Mouse (Mus musculus) layer of hippocampus, adult 8-10 months (tissue): ENCODE data around the gene Atp6ap1l. TPM values are rescaled to one million over a fixed set of nuclear protein-coding genes. Genes with fewer than 3 reads are reported as not detected.

ENCODE experiments used
- DNase-seq, 2 experiments: peaks; one replicate each; pipeline ENCODE4 v3.0.0; 2022; ENCODE audit warnings: low spot score in 2 of 2
- total RNA-seq, 4 experiments: library from RNA; stranded (reverse); gene quantifications; 2 replicates each; pipeline ENCODE4 v1.2.4; 2022

Gene Atp6ap1l
- total RNA-seq, 4 experiments from 2014 or later = 1.8 to 5.2 (median 2.3) TPM

DNA sequence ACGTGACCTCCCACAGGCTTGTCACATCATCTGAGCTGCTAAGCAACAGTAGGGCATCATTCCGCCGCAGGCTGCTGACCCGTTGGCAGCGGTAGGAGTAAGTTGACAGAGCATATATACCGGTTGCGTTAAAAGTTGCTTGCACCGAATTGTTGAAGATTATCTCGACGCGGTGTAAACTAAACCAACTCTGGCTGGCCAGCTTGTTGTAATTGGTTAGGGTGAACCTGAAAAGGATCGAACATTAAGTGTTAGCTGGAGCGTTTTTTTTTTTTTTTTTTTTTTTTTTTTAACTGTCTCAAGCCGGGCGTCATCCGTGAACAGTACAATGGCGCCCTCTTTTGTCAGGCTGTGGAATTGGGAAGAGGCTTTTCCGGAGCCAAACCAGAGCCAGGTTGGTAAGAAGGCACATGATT lies 18.6 kb downstream of the Atp6ap1l start:
- peak; percentile 41 to 79 for DNase-seq

DNA sequence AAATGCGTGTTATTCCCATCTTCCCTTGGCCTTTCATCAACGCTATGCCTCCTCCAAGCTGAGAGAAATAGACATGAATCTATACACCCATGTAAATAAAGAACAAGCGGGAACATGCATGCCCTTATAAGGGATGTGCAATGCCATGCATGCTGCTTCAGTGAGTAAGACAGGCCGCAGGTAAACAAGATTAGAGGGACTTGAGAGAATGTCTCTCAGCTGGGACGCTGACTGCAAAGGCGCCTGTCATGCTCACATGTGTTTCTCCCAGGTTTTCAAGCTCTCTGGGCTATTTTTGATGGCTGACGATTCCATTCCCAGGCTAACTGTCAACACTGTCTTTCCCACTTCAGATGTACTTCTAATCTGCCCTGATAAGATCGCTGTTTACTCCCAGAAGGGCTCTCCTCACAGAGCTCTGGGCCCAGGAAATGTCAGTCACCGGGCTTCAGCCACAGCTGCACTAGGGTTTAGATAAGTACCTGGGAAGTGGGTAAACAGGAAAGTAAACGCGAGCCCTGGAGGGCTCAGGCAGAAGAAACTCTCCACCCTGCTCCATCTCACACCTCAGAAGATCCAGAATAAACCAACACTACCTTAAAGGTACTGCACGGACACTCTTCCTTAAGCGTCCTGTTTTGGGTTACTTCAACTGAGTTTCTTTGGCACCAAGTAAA lies 19.2 kb downstream of the Atp6ap1l start:
- DNase-seq = no peak

DNA sequence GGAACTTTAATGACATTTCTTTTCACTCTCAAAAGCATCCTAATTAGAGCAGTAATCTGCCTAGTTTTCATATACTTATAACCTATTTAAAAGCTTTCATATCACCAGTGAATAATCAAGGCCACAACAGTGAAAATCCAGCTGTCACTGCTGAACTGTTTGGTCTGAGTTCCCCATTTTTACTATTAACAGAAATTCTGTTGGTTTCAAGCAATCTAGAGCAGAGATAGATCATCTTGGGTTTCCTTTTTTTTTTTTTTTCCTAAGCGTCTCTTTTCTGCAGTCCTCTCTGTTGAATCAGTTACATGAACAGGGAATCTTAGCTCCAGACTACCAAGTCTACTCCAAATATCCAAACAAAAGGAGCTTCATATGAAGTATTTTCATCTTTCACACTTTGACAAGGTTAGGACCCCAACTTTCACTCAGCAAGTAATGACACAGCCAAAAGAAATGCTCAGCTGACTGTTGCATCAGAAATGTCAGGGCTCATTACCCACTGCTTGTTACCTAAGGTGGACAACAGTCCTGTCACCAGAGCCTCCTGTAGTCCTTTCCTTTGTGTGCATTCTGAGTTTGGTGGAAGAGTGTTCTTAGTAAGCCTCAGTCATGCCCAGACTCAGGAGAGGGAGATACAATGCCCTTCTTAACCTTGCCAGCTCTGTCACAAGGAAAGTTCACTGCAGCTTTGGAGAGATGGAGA lies 23.3 kb downstream of the Atp6ap1l start:
- DNase-seq = no peak

- no peak for DNase-seq
Observed at GRCm38 (mm10) chr13:90871579-90871978, 33.6 kb downstream of the Atp6ap1l start.

DNA sequence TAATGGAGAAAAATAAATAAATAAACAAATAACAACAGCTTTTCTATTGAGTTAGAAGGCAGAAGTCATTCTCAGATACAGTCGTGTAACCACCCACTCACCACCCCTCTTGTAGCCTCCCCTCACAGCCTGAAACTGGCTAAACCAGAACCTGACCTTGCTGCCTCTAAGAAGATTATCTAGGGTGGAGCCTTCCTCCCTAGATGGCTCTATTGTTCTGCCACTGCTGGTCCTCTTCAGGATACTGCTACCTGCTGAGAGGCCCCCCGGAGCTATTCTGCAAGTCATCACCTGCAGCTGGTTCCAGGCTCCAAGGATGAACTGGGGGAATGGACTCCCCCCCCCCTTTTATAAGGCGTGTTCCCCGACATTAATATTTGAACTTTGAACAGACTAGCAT lies 36.0 kb downstream of the Atp6ap1l start:
- no peak for DNase-seq

GRCm38 (mm10) chr13:90862138-90862537 lies 43.0 kb downstream of the Atp6ap1l start:
- DNase-seq = no peak

GRCm38 (mm10) chr13:90860888-90861431 lies 44.2 kb downstream of the Atp6ap1l start:
- DNase-seq = no peak

- DNase-seq = no peak
Observed at GRCm38 (mm10) chr13:90852727-90853630, 52.2 kb downstream of the Atp6ap1l start.

DNA sequence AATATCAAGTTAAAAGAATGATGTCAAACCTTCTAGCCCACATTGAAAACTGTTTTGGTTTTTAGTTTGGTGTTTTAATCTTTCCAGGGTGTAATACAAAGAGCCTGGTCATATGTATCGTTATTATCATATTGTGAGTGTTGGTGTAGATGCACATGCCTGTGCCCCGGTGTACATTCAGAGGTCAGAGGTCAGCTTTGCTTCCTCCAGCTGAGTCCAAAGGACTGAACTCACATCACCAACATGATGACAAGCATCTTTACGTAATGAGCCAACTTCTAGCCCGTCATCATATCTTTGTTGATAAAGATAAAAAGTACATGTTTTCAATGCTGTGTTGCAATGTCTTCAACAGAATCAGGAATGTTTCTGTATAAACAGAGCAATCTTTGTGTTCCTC lies 53.4 kb downstream of the Atp6ap1l start:
- DNase-seq = no peak

DNA sequence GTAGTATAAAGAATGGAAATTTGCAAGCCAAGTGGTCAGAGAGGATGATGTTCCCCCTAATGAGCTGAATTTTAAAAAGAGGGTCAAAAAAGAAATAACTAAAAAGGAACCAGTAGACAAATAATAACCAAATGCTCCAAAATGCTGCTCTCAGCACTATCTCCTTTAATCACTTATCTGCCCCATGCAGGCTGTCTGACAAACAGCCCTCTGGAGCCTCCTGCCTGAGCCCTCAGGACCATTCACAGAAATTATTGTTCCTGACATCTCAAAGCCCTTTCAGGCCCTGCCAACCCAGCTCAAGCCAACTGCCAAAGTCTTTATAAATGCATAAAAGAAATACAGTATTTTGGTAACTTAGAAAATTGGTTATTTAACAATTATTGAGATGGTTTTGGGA lies 61.0 kb downstream of the Atp6ap1l start:
- DNase-seq = no peak

DNA sequence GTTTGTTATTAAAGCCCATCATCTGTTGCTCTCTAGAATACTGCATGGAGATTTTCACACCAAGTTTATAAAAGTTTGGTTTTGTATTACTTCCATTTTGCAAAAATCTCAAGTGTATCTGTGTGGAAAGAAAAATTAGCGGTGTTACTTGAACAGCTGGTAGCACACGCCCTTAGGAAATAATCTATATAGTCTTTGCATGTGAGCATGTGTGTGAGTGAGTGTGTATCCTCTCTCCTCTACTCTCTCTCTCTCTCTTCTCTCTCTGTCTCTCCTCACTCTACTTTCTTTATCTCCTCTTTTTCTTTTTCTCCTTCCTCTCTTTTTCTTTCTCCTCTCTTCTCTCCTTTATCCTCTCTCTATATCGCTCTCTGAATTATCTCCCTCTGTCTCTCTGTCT lies 61.7 kb downstream of the Atp6ap1l start:
- DNase-seq = no peak

- no peak for DNase-seq
Observed at GRCm38 (mm10) chr13:90841213-90841553, 64.0 kb downstream of the Atp6ap1l start.

GRCm38 (mm10) chr13:90840530-90841212 lies 64.5 kb downstream of the Atp6ap1l start:
- no peak for DNase-seq

DNA sequence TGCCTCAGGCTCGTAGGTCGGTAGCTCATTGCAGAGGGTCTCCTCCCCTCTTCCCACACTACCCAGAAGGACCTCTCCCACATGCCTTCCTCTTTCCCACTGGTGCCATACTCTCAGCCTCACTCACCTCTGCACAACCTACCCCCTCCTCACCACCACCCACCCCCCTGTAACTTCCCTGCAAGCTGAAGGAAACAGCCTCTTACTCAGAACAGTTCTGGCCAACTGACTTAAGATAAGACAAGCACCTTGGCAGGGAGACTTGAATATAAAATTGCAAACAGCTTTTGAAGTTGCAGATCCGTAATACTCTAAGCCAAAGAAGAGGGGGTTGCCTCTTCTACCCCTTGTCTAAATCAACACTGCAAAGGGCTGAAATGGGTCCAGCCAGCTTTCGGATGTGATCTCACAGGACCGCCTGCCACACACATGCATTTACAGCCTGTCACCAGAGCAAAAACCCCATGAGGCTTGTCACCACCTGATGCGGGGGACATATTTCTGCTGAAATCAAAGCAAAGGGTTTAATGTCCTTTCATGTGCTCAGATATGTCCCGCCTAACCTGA lies 71.4 kb downstream of the Atp6ap1l start:
- no peak for DNase-seq

Other genes with a start within 250 kb of the Atp6ap1l start
- gene Rps23, start 17.6 kb upstream of the Atp6ap1l start, total RNA-seq = 100 to 1,000 TPM; 135 to 302 (median 244) TPM